Mouse (Mus musculus) MEL (cell line): ENCODE data around the gene Mymk. TPM values are rescaled to one million over a fixed set of nuclear protein-coding genes. Genes with fewer than 3 reads are reported as not detected.

Source experiments
- DNase-seq: peaks from one replicate; pipeline ENCODE4 v3.0.0; 2011; ENCODE audit warnings: low read depth, low spot score
- H3K27ac ChIP-seq: 2 replicates; pipeline ENCODE4 v1.5.1; 2012; ENCODE audit warnings: low read depth, mild to moderate bottlenecking, control low read depth, low read length, moderate library complexity; ENCODE audit not compliant: control insufficient read depth
- H3K27me3 ChIP-seq, 2 experiments: fragments of 150-350 bp in 1 of 2; sonication (generic) in 1 of 2; 2 replicates each; pipeline ENCODE4 v1.6.1; 2012; ENCODE audit warnings: low read length in 2 of 2, mild to moderate bottlenecking in 2 of 2, improper control_type of control experiment in 1 of 2, moderate library complexity in 1 of 2; ENCODE audit not compliant: insufficient read depth in 2 of 2, control insufficient read depth in 1 of 2
- H3K36me3 ChIP-seq, 2 experiments: 2 replicates each; pipeline ENCODE4 v1.6.1; 2012 to 2014; ENCODE audit warnings: low read length in 2 of 2, improper control_type of control experiment in 1 of 2, inconsistent platforms in 1 of 2, mild to moderate bottlenecking in 1 of 2; ENCODE audit not compliant: insufficient read depth in 2 of 2, control insufficient read depth in 1 of 2
- H3K4me1 ChIP-seq, 2 experiments: fragments of 150-350 bp in 1 of 2; sonication (generic) in 1 of 2; 2 replicates each; pipeline ENCODE4 v1.6.1; 2012; ENCODE audit warnings: low read length in 2 of 2, improper control_type of control experiment in 1 of 2, mild to moderate bottlenecking in 1 of 2; ENCODE audit not compliant: insufficient read depth in 2 of 2, control insufficient read depth in 1 of 2
- H3K4me3 ChIP-seq, 2 experiments: fragments of 150-350 bp in 1 of 2; sonication (generic) in 1 of 2; 2 replicates each; pipeline ENCODE4 v1.5.1; 2012; ENCODE audit warnings: low read depth in 2 of 2, low read length in 2 of 2, mild to moderate bottlenecking in 2 of 2, moderate library complexity in 2 of 2, control low read depth in 1 of 2, improper control_type of control experiment in 1 of 2; ENCODE audit not compliant: control insufficient read depth in 1 of 2, insufficient read depth in 1 of 2
- H3K79me2 ChIP-seq: 2 replicates; pipeline ENCODE4 v1.6.1; 2012; ENCODE audit warnings: mild to moderate bottlenecking, low read length, moderate library complexity; ENCODE audit not compliant: control insufficient read depth, poor library complexity, insufficient read depth
- H3K9ac ChIP-seq: 2 replicates; pipeline ENCODE4 v1.6.1; 2012; ENCODE audit warnings: low read depth, mild to moderate bottlenecking, control low read depth, low read length, moderate library complexity; ENCODE audit not compliant: control insufficient read depth, poor library complexity, severe bottlenecking
- H3K9me3 ChIP-seq: fragments of 150-350 bp; sonication (generic); replicated peaks from 2 replicates; pipeline ENCODE4 v1.6.1; 2012; ENCODE audit warnings: mild to moderate bottlenecking, low read length, improper control_type of control experiment, moderate library complexity; ENCODE audit not compliant: insufficient read depth
- CTCF ChIP-seq, 3 experiments: IDR thresholded peaks in 2 of 3; conservative IDR thresholded peaks in 1 of 3; 2 replicates each; pipeline ENCODE4 v1.5.1; 2011 to 2012; ENCODE audit warnings: low read length in 3 of 3, low read depth in 2 of 3, mild to moderate bottlenecking in 2 of 3, improper control_type of control experiment in 1 of 3, inconsistent platforms in 1 of 3, mixed read lengths in 1 of 3, moderate library complexity in 1 of 3; ENCODE audit not compliant: control insufficient read depth in 1 of 3, insufficient read depth in 1 of 3, poor library complexity in 1 of 3, severe bottlenecking in 1 of 3
- E2F4 ChIP-seq: IDR thresholded peaks from 2 replicates; pipeline ENCODE4 v1.6.1; 2011; ENCODE audit warnings: low read depth, low read length, improper control_type of control experiment, borderline replicate concordance
- ELF1 ChIP-seq: IDR thresholded peaks from 2 replicates; pipeline ENCODE4 v1.6.1; 2014; ENCODE audit warnings: low read depth, mild to moderate bottlenecking, inconsistent platforms, low read length, improper control_type of control experiment, moderate library complexity
- ETS1 ChIP-seq: IDR thresholded peaks from 2 replicates; pipeline ENCODE4 v1.6.1; 2012; ENCODE audit warnings: low read depth, mild to moderate bottlenecking, inconsistent platforms, low read length, improper control_type of control experiment, moderate library complexity
- GABPA ChIP-seq: IDR thresholded peaks from 2 replicates; pipeline ENCODE4 v1.6.1; 2012; ENCODE audit warnings: low read depth, mild to moderate bottlenecking, inconsistent platforms, low read length, improper control_type of control experiment, moderate library complexity
- GATA1 ChIP-seq: IDR thresholded peaks from 2 replicates; pipeline ENCODE4 v1.6.1; 2011; ENCODE audit warnings: low read depth, low read length, improper control_type of control experiment
- JUND ChIP-seq: IDR thresholded peaks from 2 replicates; pipeline ENCODE4 v1.6.1; 2011; ENCODE audit warnings: low read depth, mild to moderate bottlenecking, improper control_type of control experiment, low read length
- MAFK ChIP-seq: IDR thresholded peaks from 2 replicates; pipeline ENCODE4 v1.6.1; 2011; ENCODE audit warnings: low read depth, mild to moderate bottlenecking, low read length, improper control_type of control experiment, borderline replicate concordance
- MAX ChIP-seq: IDR thresholded peaks from 2 replicates; pipeline ENCODE4 v1.6.1; 2011; ENCODE audit warnings: low read length, improper control_type of control experiment
- MEF2A ChIP-seq: IDR thresholded peaks from 2 replicates; pipeline ENCODE4 v1.6.1; 2014; ENCODE audit warnings: low read depth, mild to moderate bottlenecking, inconsistent platforms, low read length, improper control_type of control experiment; ENCODE audit not compliant: poor library complexity, insufficient replicate concordance, severe bottlenecking; ENCODE audit errors: extremely low read depth
- MXI1 ChIP-seq: IDR thresholded peaks from 2 replicates; pipeline ENCODE4 v1.6.1; 2011; ENCODE audit warnings: mild to moderate bottlenecking, low read depth, low read length, improper control_type of control experiment
- MYB ChIP-seq: IDR thresholded peaks from 2 replicates; pipeline ENCODE4 v1.6.1; 2011; ENCODE audit warnings: mild to moderate bottlenecking, low read depth, low read length, improper control_type of control experiment
- MYC ChIP-seq: IDR thresholded peaks from 2 replicates; pipeline ENCODE4 v1.6.1; 2011; ENCODE audit warnings: low read depth, mild to moderate bottlenecking, low read length, improper control_type of control experiment, moderate library complexity
- NELFE ChIP-seq: IDR thresholded peaks from 2 replicates; pipeline ENCODE4 v1.6.1; 2011; ENCODE audit warnings: low read depth, low read length, improper control_type of control experiment
- NRF1 ChIP-seq: IDR thresholded peaks from 2 replicates; pipeline ENCODE4 v1.6.1; 2014; ENCODE audit warnings: low read depth, mild to moderate bottlenecking, inconsistent platforms, low read length, improper control_type of control experiment, moderate library complexity; ENCODE audit not compliant: poor library complexity, insufficient read depth, severe bottlenecking
- POLR2A ChIP-seq, 2 experiments: IDR thresholded peaks; 2 replicates each; pipeline ENCODE4 v1.6.1; 2011 to 2012; ENCODE audit warnings: low read length in 2 of 2, mild to moderate bottlenecking in 2 of 2, control low read depth in 1 of 2, improper control_type of control experiment in 1 of 2, low read depth in 1 of 2, moderate library complexity in 1 of 2; ENCODE audit not compliant: control insufficient read depth in 1 of 2, insufficient read depth in 1 of 2, poor library complexity in 1 of 2
- POLR2AphosphoS2 ChIP-seq: IDR thresholded peaks from 2 replicates; pipeline ENCODE4 v1.6.1; 2011; ENCODE audit warnings: low read length, improper control_type of control experiment
- RAD21 ChIP-seq: IDR thresholded peaks from 2 replicates; pipeline ENCODE4 v1.6.1; 2011; ENCODE audit warnings: mild to moderate bottlenecking, low read depth, low read length, improper control_type of control experiment
- RCOR1 ChIP-seq: IDR thresholded peaks from 2 replicates; pipeline ENCODE4 v1.6.1; 2012; ENCODE audit warnings: low read depth, mild to moderate bottlenecking, inconsistent platforms, low read length, improper control_type of control experiment
- TAL1 ChIP-seq: IDR thresholded peaks from 2 replicates; pipeline ENCODE4 v1.6.1; 2012; ENCODE audit warnings: mild to moderate bottlenecking, inconsistent platforms, low read length, moderate library complexity, mixed read lengths
- TBP ChIP-seq: IDR thresholded peaks from 2 replicates; pipeline ENCODE4 v1.8.0; 2011; ENCODE audit warnings: low read depth, low read length, improper control_type of control experiment
- TCF12 ChIP-seq: IDR thresholded peaks from 2 replicates; pipeline ENCODE4 v1.6.1; 2014; ENCODE audit warnings: low read depth, mild to moderate bottlenecking, inconsistent platforms, low read length, improper control_type of control experiment, moderate library complexity
- USF2 ChIP-seq, 2 experiments: IDR thresholded peaks; 2 replicates each; pipeline ENCODE4 v1.6.1; 2011 to 2012; ENCODE audit warnings: improper control_type of control experiment in 2 of 2, low read length in 2 of 2, borderline replicate concordance in 1 of 2, inconsistent platforms in 1 of 2, low read depth in 1 of 2, mild to moderate bottlenecking in 1 of 2; ENCODE audit not compliant: insufficient read depth in 1 of 2
- ZKSCAN1 ChIP-seq: IDR thresholded peaks from 2 replicates; pipeline ENCODE4 v1.6.1; 2012; ENCODE audit warnings: low read depth, mild to moderate bottlenecking, inconsistent platforms, low read length, improper control_type of control experiment, moderate library complexity
- polyA plus RNA-seq, 2 experiments: library from polyadenylated mRNA; stranded (reverse) in 1 of 2; unstranded in 1 of 2; fragments of >175 nt in 1 of 2; fragments of >200 nt in 1 of 2; gene quantifications; 2 replicates each; pipeline versions ENCODE4 v1.2.1 to v1.2.4; 2012; ENCODE audit warnings: low replicate concordance in 2 of 2, low read depth in 1 of 2; ENCODE audit not compliant: insufficient read length in 2 of 2, insufficient read depth in 1 of 2, missing spikeins in 1 of 2
- total RNA-seq: library from RNA; depleted of rRNA; stranded (reverse); fragments of 300-350 nt; gene quantifications from 2 replicates; pipeline ENCODE4 v1.2.3, GENCODE M21; 2012

The Mymk gene
- total and polyA plus RNA-seq, 3 experiments = not detected

GRCm38 (mm10) chr2:27086483-27087010 lies 14.6 kb upstream of the Mymk start:
- Histone ChIP-seq H3K27ac (no peak overlapping the region), H3K79me2 (no peaks in the 10 kb centered on the region), H3K27me3 (peaks cover 0 to 5% of the 10 kb centered on the region in 2 experiments; a peak in 2 of 4 replicates), H3K9ac (no peak overlapping the region), H3K4me1 (no peaks in the 10 kb centered on the region), H3K36me3 (no peaks in the 10 kb centered on the region), H3K9me3 (no peaks in the 10 kb centered on the region), H3K4me3 (no peak overlapping the region)
- peak; percentile 7 for DNase-seq
- no peak for TF ChIP-seq TAL1
- TF ChIP-seq CTCF (IDR thresholded peaks at IDR 0.05 in 2 of 3, conservative IDR thresholded peaks at IDR 0.05 in 1 of 3; ENCODE audit: control insufficient read depth in 1 of 3, insufficient read depth in 1 of 3, low read depth in 2 of 3, low read length in 3 of 3, poor library complexity in 1 of 3, severe bottlenecking in 1 of 3) = peak in 1 of 3 experiments; percentile 6; a peak in 1 of 6 replicates
- TF ChIP-seq RCOR1 = no peak
- no peak for TF ChIP-seq NRF1
- TF ChIP-seq MYB = no peak
- no peak for TF ChIP-seq RAD21
- TF ChIP-seq E2F4 = no peak

DNA sequence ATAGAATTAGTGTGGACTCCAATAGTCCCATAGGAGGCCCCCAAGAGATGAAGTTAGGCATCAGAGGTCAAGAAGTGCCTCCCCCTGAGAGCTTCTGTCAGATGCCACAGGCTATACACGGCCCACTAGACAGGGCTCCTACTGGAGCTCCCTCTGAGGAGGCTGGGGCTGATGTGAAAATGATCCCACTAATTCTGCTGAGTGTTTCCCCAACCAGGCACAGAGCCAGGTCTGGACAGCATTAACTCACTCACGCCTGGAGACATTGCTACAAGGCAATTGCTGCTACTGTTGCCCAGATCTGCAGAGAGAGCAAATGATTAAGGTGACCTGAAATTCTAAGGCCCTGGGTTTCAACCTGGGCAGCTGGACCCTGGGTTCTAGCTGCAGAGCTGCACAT lies 13.8 kb upstream of the Mymk start:
- H3K4me1 ChIP-seq = no peaks in the 10 kb centered on the region
- H3K4me3 ChIP-seq = no peak overlapping the region
- H3K27ac ChIP-seq = no peak overlapping the region
- H3K9me3 ChIP-seq = no peaks in the 10 kb centered on the region
- TF ChIP-seq TAL1 (no peak), RAD21 (no peak), POLR2AphosphoS2 (no peak), TBP (no peak), MAX (no peak), ZKSCAN1 (no peak), GATA1 (no peak)
- H3K36me3 ChIP-seq = no peaks in the 10 kb centered on the region
- H3K9ac ChIP-seq = no peak overlapping the region
- H3K79me2 ChIP-seq = no peaks in the 10 kb centered on the region
- DNase-seq = no peak
- H3K27me3 ChIP-seq = peaks cover 0 to 5% of the 10 kb centered on the region in 2 experiments; a peak in 2 of 4 replicates

GRCm38 (mm10) chr2:27084963-27085362 lies 13.0 kb upstream of the Mymk start:
- DNase-seq = no peak
- no peaks in the 10 kb centered on the region for H3K79me2 ChIP-seq
- H3K4me3 ChIP-seq = no peak overlapping the region
- no peaks in the 10 kb centered on the region for H3K4me1 ChIP-seq
- no peaks in the 10 kb centered on the region for H3K36me3 ChIP-seq
- H3K27ac ChIP-seq = no peak overlapping the region
- no peaks in the 10 kb centered on the region for H3K9me3 ChIP-seq
- peaks cover 0 to 5% of the 10 kb centered on the region in 2 experiments; a peak in 1 of 4 replicates for H3K27me3 ChIP-seq
- no peak overlapping the region for H3K9ac ChIP-seq
- TF ChIP-seq USF2 (IDR thresholded peaks at IDR 0.05; ENCODE audit: borderline replicate concordance in 1 of 2, insufficient read depth in 1 of 2, low read depth in 1 of 2, low read length in 2 of 2) (no peak), GABPA (no peak), MYC (no peak), MAFK (no peak), POLR2AphosphoS2 (no peak), NELFE (no peak), NRF1 (no peak), MEF2A (no peak), MAX (no peak), JUND (no peak), TBP (no peak), CTCF (IDR thresholded peaks at IDR 0.05 in 2 of 3, conservative IDR thresholded peaks at IDR 0.05 in 1 of 3; ENCODE audit: control insufficient read depth in 1 of 3, insufficient read depth in 1 of 3, low read depth in 2 of 3, low read length in 3 of 3, poor library complexity in 1 of 3, severe bottlenecking in 1 of 3) (no peak), ETS1 (no peak), RCOR1 (no peak), POLR2A (IDR thresholded peaks at IDR 0.05; ENCODE audit: control insufficient read depth in 1 of 2, insufficient read depth in 1 of 2, low read depth in 1 of 2, low read length in 2 of 2, poor library complexity in 1 of 2) (no peak), TCF12 (no peak), ELF1 (no peak), RAD21 (no peak), MXI1 (no peak)
